16 mouse cellular contexts compared by ENCODE assay signal in the genomic region with DNA sequence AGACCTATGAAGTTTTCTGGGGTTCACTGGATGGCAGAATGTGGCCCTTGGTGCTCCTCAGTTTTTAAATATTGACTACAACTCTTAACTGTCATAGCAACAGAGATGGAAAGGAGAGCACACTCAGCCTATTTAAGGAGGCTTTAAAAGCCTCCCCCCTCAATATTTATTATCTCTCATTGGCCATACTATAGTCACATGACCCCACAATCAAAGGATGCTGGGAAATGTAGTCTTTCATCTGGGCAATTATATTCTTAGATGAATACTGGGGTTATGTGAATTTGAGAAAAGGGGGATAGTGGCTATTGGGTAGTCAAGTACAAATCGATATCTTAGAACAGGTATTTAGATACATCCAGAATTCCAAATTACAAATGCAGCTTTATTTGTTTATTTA. TPM values are rescaled to one million over a fixed set of nuclear protein-coding genes. Genes with fewer than 3 reads are reported as not detected.
"Had no signal": no experiment of that assay in that cellular context is flagged by ENCODE, and none has a peak within 500 bp of the region (broad histone marks: within the 10 kb centered on the region; RNA-seq: fewer than 3 reads in every experiment).

No protein-coding gene starts in this region.

- DNase-seq: kidney, postnatal 10 days; kidney, postnatal 4 days; left cerebral cortex, postnatal 4 days; lung, adult 2 months; lung, postnatal 36 days; right cerebral cortex, adult 18-20 months; right cerebral cortex, postnatal 25 days; thymus, postnatal 14 days had no signal

- H3K4me3 ChIP-seq: layer of hippocampus, adult 2 months; limb, embryonic 13.5 days; liver, embryonic 15.5 days; midbrain, embryonic 10.5 days had no signal

- ATAC-seq: lung, postnatal 0 days; midbrain, embryonic 16.5 days had no signal

- H3K4me1 ChIP-seq: limb, embryonic 13.5 days had no signal

- H3K27me3 ChIP-seq: limb, embryonic 13.5 days; liver, embryonic 15.5 days had no signal

- H3K27ac ChIP-seq: layer of hippocampus, adult 2 months; limb, embryonic 13.5 days; liver, embryonic 15.5 days; midbrain, embryonic 10.5 days; stomach, postnatal 0 days had no signal

- H3K4me2 ChIP-seq: limb, embryonic 13.5 days; liver, embryonic 15.5 days had no signal

- H3K9me3 ChIP-seq: limb, embryonic 13.5 days; liver, embryonic 15.5 days; midbrain, embryonic 10.5 days had no signal

- H3K9ac ChIP-seq: limb, embryonic 13.5 days; liver, embryonic 15.5 days had no signal

- H3K36me3 ChIP-seq: liver, embryonic 15.5 days; midbrain, embryonic 10.5 days had no signal

RNA-seq across cellular contexts. Expression of gene Tmem169, which starts 17.7 kb away (rescaled TPM):
- total RNA-seq: megakaryocyte, adult 5-6 weeks had no signal
